Mouse (Mus musculus) E14TG2a.4 (cell line): ENCODE results near the gene Zfp746.

ENCODE experiments used
- CTCF ChIP-seq: conservative IDR thresholded peaks from 2 replicates; pipeline ENCODE4 v1.5.1; 2014; ENCODE audit warnings: low read length
- NANOG ChIP-seq: IDR thresholded peaks from 2 replicates; pipeline ENCODE4 v1.6.1; 2014; ENCODE audit warnings: borderline replicate concordance, low read length, mixed read lengths

DNA sequence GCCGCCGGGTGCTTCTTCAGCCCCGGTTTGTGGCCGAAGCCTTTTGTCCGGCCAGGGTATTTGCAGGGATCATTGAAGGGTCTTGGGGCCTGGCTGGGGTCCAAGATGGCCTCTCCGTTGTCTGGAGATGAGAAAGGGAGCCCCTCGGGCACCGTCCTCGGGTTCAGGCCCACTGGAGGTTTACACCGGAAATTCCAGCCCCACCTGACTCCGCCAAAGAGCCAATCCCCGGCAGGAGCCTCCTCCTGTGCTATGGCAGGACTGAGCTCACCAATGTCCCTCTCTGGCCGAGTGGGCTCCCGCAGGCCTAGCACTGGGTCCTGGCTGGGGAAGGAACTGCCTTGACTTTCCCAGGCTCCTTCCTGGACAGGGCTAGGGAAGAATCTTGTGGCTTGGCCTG lies 21.9 kb downstream of the Zfp746 start:
- TF ChIP-seq CTCF (no peak), NANOG (no peak)
